Mouse (Mus musculus) heart, postnatal 10 days (tissue): ENCODE data around the gene Lclat1. TPM values are rescaled to one million over a fixed set of nuclear protein-coding genes. Genes with fewer than 3 reads are reported as not detected.
"Not testable (repeated sequence)": the region's sequence is repeated elsewhere in the genome, so short reads cannot be mapped to it uniquely, and the experiment has no call there.

Source experiments
- DNase-seq, 2 experiments: peaks; one replicate each; pipeline ENCODE4 v3.0.0; 2021
- intact Hi-C: fragments of 180-260 bp; cut with DNase I; formaldehyde crosslinking; loops from one replicate; pipeline ENCODE4 v1.15.1; 2025
- total RNA-seq, 2 experiments: library from RNA; stranded (reverse); gene quantifications; 2 replicates each; pipeline ENCODE4 v1.2.3; 2021

The Lclat1 gene
- total RNA-seq, 2 experiments from 2014 or later = 139 to 218 TPM

DNA sequence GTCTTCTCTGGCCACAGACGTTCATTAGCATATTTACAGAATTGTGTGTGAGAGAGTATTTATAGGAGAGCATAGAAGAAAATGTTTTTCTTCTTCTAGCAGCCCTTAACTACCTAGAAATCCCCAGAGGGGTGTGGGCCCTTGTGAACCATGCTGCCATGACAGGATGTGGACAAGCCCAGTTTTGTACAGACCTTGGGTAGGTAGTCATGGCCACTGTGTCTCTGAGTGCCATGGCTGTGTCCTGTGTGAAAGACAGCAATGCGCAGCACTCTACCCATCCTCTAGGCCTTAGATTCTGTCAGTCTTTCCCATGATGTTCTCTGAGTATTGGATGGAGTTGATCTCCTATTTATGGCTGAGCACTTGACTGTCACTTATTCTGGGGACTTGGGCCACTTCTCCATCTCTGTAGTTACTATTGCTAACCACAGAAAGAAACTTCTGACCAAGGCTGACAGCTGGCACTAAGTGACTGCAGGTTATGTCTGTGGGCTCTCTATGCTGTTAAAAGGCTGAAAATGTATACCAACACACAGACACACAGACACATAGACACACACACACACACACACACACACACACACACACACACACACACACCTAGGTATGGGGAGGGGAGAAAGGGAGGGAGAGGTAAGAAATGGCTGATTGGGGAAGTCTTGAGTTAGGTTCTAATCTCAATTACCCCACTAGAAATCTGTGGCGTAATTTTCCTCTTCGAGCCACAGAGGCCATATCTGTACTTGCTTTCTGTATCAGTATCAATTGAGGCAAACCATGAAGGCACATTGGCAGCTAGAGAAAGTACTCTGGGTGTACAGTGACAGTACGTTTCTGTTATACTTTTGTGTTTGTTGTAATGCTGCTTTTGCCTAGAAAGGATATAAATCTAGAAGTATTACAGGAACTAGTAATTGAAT lies 29.0 kb downstream of the Lclat1 start:
- intact Hi-C loops = no loop called here
- DNase-seq = no peak

DNA sequence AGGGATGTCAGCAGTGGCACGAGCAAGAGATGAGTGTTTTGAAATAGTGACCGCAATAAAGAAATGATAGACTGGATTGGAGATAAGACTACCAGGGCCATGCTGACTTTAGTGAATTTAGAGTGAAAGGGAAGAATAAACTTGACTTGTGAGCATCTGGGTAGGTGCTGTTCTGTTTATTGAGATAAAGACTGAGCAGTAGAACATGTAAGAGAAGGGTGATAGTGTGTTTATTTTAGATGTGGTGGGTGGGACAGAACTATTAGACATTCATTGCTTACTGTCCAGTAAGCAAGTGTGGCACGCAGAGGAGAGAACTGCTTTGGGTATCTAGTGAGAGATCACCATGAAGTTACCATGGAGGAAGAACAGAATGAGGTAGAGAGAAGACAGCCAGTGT lies 30.4 kb downstream of the Lclat1 start:
- intact Hi-C loops = no loop called here
- DNase-seq = no peak

DNA sequence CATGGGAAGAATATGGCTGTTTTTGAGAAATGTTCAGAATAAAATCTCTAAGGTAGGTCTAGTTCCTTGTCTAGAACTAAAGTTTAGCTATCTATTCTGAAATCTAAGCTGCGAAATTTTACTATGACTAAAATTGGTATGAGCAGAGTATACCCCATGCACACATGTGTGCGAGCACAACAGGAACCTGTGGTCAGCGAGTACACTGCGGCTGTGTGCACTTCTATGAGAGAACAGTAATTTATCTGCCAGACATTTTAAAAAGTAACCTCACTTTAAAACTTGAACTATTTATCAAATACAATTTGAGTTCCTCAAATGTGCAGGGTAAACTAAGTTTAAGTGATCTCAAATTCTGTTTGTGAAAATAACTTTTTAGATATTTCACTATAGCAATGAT lies 34.2 kb downstream of the Lclat1 start:
- intact Hi-C loops = no loop called here
- no peak for DNase-seq

DNA sequence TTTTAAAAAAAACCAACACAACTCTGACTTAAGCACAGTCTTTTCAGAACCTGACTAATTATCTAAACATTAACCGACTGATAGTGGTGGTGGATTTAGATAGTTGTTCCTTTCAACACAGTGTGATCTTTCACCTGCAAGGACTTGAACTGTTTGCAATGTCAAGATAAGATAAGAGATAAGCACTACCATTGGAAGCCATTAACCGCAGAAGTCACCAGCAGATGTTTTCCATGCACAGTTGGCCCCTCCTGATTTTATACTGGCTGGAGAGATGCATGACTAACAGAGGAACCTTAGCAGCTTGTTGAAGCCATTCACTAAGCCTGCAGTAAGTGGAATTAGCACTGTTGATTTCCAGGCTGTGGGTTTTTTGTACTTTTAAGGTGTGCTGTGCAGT lies 34.7 kb downstream of the Lclat1 start:
- no peak for DNase-seq
- intact Hi-C loops = no loop called here

DNA sequence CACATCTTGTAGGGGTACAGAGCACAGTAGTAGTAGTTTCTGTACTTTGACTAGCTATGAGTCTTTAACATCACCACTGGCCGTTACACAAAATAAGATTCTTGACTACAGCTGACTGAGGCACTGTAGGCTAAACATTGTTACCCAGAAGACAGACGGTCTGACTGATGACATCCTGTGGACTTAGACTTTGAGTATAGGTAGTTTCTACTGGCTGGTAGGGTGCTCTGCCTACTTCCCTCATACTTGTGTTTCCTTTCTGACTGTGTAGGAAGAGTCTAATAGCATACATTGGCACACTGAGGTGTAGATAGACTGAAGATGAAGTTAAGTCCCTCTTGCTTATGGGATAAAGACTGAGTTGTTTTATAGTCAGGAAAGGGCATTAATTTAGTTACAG lies 37.6 kb downstream of the Lclat1 start:
- intact Hi-C loops = no loop called here
- no peak for DNase-seq

DNA sequence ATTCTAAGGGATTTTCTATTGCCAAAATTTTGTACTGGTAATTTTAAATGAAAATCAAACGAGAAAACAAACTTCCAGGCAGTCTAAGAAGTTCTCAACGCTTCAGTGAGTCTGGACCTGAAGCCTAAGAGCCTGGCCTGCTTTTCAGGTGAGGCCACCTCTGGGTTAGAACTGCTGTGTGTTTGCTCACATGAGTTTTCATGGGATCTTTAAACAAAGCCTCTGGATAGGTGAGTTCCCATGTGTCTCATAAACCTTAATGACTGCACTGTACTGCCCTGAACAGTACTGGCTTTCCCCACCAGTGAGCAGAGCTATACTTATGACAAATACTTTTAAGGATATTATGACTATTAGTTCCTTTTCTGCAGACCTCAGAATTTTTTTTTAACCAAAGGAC lies 40.8 kb downstream of the Lclat1 start:
- no peak for DNase-seq
- intact Hi-C loops = no loop called here

DNA sequence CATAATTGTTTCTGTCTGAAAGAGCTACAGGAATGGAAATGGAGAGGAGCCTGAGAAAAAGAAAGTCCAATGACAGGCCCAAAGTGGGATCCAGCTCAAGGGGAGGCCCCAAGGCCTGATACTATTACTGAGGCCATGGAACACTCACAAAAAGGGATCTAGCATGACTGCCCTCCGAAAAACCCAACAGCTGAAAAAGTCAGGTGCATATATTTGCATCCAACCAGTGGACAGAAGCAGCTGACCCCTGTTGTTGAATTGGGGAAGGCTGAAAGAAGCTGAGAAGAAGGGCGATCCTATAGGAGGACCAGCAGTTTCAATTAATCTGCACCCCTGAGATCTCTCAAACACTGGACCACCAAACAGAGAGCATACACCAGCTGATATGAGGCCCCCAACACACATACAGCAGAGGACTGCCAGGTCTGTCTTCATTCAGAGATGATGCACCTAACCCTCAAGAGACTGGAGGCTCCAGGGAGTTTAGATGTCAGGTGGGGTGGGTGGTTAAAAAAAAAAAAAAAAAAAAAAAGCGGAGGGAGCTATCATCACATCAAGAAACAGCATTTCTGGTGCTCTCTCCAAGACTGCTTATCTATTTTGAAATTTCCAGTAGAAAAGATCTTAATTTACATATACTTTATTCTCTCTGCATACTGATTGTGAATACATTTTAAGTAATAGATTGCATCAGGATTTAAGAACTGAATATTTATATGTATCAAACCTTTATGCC lies 45.2 kb downstream of the Lclat1 start:
- DNase-seq, intact Hi-C loops: not testable (repeated sequence)

DNA sequence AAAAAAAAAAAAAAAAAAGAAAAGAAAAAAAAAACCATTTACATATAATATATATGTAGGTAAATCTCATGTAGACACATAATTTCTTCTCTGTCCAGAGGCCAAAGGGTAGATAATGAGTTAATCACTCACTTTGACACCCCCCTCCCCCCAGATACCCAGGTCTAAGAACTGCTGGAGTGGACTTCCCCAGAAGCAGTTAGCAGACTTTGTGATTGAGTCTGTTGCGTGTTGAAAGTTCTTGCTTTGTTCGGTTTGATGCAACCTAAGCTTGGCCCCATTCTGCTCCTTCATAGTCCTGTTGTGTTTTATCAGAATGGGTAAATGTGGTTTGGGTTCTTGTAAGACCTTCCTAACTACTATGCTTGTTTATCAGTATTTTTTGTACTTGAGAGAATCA lies 45.9 kb downstream of the Lclat1 start:
- intact Hi-C loops = no loop called here
- DNase-seq = no peak

DNA sequence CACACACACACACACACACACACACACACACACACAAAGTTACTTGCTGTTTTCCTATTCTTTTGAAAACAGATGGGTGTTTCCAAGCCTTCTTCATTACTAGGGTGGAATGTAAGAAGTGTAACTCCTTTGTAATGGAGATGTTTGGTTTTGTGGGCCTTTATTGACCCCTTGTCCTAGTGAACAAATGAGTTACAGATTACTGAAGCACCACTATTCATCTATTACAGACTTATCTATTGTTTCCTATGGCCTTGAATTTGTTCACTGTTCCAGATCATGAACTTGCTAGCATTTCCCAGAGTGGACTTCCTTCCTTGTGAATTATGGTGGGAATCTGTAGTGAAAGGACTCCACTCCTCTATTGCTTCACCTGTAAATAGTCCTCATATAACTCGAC lies 48.8 kb downstream of the Lclat1 start:
- intact Hi-C loops = no loop called here

DNA sequence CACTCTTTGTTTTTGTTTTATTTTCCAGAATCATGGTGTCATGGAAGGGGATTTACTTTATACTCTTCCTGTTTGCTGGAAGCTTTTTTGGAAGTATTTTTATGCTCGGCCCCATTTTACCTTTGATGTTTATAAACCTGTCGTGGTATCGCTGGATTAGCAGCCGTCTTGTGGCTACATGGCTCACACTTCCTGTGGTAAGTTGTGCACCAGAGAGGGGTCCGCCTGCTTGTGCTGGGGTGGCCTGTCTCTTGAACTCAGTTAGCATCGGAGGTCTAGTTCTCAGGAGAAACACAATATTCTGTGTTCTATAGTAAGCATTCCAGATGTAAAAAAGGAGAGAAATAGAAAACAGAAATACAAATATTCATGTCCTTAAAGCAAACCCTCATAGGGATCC lies 54.0 kb downstream of the Lclat1 start:
- DNase-seq = no peak
- intact Hi-C loops = no loop called here

More for the DNA sequence above, 48.8 kb downstream of the Lclat1 start:
- no peak for DNase-seq

DNA sequence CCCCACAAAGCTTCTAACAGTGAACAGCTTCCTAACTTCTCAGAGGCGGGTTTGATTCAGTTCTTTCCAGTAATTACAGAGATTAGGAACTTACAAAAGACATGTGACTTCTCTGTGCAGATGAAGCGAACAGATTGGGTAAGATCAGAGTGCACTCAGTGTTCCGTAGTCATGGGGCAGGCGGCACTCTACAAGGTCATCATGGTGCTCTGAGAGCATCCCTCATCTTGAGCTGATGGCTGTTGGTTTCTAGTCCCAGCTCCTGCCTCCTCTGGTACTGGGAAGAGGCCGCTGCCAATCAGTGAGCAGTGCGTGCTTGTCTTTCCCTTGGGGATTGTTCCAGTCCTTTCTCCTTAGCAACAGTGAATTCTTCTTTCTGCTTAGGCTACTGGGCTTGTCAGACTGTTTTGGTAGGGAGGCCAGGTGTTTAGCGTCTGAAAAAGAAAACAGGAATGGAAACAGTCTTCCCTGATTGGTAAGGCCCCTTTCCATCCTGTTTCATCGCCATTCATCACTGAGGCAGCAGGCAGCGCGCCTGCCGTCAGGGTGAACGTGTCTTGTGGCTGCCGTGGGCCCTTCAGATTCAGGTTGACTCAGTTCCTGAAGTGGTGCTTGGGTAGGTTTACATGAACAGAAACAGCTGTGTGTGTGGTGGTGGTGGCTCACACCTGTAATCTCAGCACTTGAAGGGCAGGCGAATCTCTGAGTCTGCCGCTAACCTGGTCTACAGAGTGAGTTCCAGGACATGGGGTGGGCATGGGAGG lies 54.8 kb downstream of the Lclat1 start:
- DNase-seq = no peak
- intact Hi-C loops = no loop called here

DNA sequence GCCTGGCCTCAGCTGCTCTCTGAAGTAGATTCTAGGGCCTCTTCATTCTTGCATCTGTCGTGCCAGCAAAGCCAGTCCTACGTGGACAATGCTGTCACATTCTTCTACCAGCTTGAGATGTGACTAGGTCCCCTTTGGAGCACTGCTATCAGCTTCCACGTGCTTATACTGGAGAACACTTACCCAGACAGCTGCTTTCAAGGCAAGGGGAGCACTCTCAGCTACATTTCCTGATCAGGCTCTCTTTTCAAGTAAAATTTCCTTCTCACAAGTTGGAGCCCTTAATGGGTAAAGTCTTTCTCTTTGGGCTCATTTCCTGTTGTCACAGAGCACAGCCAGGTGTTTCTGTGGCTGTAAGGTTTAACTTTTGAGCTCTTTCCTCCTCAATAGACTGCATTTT lies 55.8 kb downstream of the Lclat1 start:
- intact Hi-C loops = no loop called here
- DNase-seq = no peak

DNA sequence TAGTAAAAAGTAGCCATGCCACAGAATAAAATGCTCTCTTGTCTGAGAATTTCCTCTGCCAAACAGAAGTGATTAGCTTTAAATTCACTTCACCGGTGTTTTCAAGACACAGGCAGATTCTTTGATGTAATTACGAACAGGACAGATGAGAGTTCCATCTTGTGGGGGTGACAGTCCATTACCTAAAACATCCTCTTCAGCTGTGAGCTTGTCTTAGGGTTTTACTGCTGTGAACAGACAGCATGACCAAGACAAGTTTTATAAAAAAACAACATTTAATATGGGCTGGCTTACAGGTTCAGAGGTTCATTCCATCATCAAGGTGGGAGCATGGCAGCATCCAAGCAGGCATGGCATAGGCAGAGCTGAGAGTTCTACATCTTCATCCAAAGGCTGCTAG lies 56.3 kb downstream of the Lclat1 start:
- intact Hi-C loops = no loop called here
- no peak for DNase-seq

DNA sequence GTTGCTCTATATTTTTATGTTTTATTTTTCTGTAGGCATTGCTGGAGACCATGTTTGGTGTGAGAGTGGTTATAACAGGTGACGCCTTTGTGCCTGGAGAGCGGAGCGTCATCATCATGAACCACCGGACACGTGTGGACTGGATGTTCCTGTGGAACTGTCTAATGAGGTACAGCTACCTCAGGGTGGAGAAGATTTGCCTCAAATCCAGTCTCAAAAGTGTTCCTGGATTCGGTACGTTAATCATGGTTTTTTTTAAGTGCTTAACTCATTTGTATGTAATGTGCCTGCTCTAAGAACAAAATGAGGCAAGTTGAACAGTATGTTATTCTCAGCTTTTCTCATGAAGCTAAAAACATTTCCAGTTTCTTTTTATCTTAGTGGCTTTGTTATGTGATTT lies 61.7 kb downstream of the Lclat1 start:
- DNase-seq = no peak
- intact Hi-C loops = no loop called here

DNA sequence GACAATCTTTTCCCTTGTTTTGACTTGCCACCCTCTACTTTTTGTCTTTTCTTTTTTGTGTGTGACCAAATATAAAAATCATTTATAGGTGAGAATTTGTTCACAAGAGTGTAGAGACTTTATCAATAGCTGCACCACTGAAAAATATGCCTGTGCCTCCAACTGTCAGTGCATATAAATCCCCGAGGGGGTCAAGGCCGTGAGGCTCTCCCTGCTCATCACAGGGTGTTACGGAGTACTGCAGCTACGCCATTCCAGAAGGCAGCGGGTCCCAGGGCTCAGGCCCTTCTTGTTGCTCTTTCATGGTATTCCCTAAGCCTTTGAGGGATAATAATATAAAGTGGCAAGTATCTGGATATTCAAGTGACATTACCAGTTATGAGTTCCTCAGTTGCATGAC lies 62.4 kb downstream of the Lclat1 start:
- intact Hi-C loops = no loop called here
- DNase-seq = no peak

DNA sequence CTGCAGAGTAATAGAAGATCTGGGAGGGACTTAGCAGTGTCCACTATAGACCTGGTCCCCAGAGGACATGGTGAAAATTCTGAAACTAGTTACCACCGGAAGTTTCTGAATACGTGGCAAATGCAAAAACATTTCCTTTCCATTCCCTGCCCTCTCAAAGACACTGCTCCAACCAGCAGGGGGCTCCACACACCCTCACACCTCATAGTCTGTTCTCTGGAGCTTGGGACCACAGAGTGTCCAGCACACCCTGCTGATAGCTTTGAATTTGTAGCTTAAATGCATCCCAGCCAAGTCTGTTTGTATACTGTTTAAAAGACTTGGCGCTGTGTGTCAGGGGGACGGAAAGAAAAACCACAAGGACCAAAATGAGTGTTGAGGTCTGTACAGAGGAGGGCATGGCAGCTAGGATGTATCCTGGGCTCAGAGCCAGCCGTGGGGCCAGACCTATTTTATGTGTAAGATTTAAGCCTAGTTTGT lies 66.3 kb downstream of the Lclat1 start:
- intact Hi-C loops = no loop called here
- peak; percentile 58 to 80 for DNase-seq

DNA sequence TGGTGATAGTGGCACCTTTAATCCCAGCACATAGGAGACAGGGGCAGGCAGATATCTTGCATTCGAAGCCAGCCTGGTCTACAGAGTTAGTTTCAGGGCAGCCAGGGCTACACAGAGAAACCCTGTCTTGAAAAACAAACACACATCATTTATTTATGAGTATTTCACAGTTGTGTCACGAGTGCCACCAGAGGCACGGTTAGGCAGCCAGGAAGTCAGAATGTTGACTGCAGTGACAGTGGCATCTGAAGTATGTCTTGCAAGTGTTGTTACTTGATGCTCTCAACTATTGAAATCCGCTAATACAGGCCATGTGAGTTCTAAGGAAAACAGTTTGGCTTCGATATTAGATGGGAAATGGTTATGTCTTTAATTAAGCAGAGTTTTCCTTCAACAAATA lies 67.9 kb downstream of the Lclat1 start:
- intact Hi-C loops = no loop called here
- no peak for DNase-seq

DNA sequence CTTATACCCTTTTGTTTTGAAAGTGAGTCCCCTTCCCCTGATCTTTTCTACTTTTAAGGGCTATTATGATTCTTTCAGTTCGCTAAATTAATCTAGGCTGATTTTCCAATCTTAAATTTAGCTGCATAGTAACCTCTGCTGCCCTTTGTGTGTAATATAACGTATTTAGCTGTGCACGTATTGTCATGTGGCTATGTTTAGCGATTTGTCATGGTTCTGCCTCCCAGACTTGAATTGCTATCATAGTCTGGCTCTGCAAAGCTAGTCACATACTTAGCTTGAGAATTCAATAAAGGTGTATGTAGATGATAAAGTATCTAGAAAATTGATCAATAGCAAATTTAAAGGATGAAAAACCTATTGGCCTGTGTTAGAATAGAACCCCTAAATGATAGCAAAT lies 69.3 kb downstream of the Lclat1 start:
- intact Hi-C loops = loop anchor here (1.0 kb wide), 1 partner anchor 34 kb away; no protein-coding TSS in a partner anchor
- DNase-seq = no peak

DNA sequence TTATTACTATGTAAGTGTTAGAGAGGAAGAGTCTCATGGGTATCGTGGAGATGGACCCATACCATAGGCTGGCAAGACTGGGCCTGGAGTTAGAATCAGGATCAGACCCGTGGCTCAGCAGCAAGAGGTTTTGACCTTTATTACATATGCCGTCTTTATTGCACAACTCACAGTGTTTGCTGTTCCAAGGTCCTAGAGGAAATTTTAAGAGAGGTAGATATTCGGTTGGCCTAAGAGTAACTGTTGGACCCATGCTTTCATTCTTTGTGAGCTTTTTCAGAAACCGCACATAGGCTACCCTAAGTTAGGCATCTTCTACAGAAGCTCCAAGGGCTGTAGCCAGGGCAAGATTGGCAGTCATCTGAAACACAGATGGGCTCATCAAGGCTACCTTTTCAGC lies 79.1 kb downstream of the Lclat1 start:
- no peak for DNase-seq
- intact Hi-C loops = loop anchor here (1.0 kb wide), 1 partner anchor 9 kb away; no protein-coding TSS in a partner anchor

DNA sequence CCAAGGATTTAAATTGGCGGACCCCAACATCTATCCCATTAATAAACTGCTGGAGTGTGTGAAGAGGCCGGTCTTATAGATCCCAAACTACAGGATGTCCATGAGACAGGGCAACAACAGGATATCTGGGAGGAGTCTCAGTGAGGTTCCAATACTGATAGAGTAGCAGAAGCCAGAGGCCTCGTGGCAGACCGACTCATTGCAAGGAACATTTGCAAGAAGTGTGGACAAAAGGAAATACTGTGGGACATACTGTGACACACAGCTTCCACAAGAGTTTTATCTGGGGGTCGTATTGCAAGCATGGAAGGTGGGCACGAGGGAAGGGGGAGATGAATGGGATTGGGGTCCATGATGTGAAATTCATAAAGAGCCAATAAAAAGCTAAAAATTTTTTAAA lies 86.4 kb downstream of the Lclat1 start:
- no peak for DNase-seq
- intact Hi-C loops = loop anchor here (2.0 kb wide), 1 partner anchor 335 kb away; no protein-coding TSS in a partner anchor

DNA sequence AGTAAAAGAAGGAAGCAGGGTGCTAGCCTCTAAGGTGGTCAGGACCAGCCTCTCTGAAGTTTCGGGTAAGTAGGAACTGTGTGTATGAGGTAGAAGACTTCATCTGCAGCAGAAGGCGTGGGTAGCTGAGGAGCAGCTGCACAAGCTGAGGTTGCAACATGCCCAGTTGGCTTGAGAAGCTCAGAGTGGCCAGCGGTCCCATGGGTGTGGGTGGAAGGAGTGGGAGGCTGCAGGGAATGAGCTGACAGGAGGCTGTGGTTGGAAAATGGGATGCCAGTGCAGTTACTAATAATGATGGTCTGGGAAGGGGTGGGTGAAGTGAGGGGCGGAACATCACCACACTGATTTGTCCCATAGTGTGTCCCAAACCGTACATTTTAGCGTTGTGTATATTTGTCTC lies 86.8 kb downstream of the Lclat1 start:
- intact Hi-C loops = loop anchor here (2.0 kb wide), 1 partner anchor 336 kb away; no protein-coding TSS in a partner anchor

More for the DNA sequence above, 86.8 kb downstream of the Lclat1 start:
- DNase-seq = peak in 1 of 2 experiments; percentile 40
